Mouse (Mus musculus): ENCODE results near the gene Bub3. TPM values are rescaled to one million over a fixed set of nuclear protein-coding genes. Genes with fewer than 3 reads are reported as not detected.

Bub3 gene
- polyA plus RNA-seq, 1 experiment from 2014 or later, result 92.6 TPM

DNA sequence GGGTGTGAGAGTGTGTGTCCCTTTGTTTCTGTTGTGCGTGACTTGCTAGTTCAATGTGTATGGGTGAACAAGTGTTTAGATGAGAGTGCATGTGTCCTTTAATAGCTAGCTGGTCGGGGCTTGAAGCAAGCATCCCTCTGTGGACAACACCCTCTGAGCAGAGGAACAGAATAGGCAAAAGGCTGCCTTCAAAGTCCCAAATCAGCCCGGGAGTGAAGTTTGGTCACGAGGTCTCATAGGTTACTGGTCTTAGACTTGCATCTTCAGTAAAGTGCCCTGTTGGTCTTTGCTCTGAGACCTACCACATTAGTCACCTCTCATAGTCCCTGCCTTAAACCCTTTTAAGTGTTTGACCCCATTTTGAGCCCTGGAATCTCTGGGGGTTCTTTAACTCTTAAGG is 8.6 kb upstream of the Bub3 start:
- TF ChIP-seq EP300 (IDR thresholded peaks at IDR 0.05) (no peak), CTCF (IDR thresholded peaks at IDR 0.05) (no peak)
- Histone ChIP-seq H3K9me3 (ENCODE audit: low read length) (no peaks in the 10 kb centered on the region), H3K4me2 (replicated peaks; ENCODE audit: low read depth, low read length) (no peak overlapping the region), H3K27ac (ENCODE audit: low read length) (no peak overlapping the region), H3K9ac (replicated peaks; ENCODE audit: low read depth) (no peak overlapping the region), H3K36me3 (ENCODE audit: insufficient read depth, low read length) (no peaks in the 10 kb centered on the region), H3K27me3 (replicated peaks; ENCODE audit: insufficient read depth, low read length) (peaks cover 88% of the 10 kb centered on the region), H3K4me3 (ENCODE audit: low read depth, low read length) (no peak overlapping the region), H3K4me1 (ENCODE audit: insufficient read depth, low read depth, low read length) (peaks cover 7% of the 10 kb centered on the region)
- 0% methylated on average over 4 of the region's 4 CpGs for WGBS
- DNase-seq (ENCODE audit: low spot score) (no peak), ATAC-seq (no peak)

DNA sequence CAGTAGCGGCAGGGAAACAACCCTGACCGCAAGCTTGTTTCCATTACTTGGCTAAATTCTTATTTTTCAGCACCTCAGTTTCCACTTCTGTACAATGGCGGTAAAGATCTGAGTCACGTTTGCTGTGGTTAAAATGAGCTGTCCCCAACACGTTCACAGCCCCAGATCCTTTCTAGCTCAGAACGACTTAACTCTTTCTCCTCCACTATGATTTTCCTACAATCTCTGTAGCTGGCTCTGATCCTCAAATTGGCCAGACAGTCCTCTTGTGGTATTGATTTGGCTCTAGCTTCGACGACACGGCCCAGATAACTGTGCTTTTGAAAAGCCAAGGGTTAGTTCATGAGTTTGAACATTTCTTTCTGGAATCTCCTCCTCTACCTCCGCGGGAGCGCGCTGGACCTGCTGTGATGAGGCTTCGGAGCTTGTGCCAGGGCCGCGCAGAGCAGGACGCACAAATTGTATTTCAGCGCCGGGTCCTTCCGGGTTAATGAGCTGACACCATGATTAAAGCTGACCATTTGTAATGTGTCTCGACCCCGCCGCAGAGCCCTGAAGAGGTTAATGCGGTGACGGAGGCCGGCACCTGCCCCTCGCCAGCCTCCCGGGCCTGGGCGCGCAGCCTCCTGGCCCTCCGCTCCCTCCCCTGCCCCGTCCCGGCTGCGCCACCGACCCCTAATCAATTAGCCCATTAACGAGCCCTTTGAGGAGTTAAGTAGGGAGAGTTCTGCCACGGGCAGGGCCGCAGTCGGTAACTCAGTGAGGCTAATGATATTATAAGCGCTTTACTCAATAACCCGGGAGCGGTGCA is 7.9 kb upstream of the Bub3 start:
- TF ChIP-seq EP300 (IDR thresholded peaks at IDR 0.05), result no peak
- TF ChIP-seq CTCF (IDR thresholded peaks at IDR 0.05), result no peak
- Histone ChIP-seq H3K4me3 (ENCODE audit: low read depth, low read length) (no peak overlapping the region), H3K9ac (replicated peaks; ENCODE audit: low read depth) (no peak overlapping the region), H3K9me3 (ENCODE audit: low read length) (no peaks in the 10 kb centered on the region), H3K4me2 (replicated peaks; ENCODE audit: low read depth, low read length) (no peak overlapping the region), H3K27ac (ENCODE audit: low read length) (no peak overlapping the region), H3K36me3 (ENCODE audit: insufficient read depth, low read length) (no peaks in the 10 kb centered on the region), H3K27me3 (replicated peaks; ENCODE audit: insufficient read depth, low read length) (peaks cover 88% of the 10 kb centered on the region), H3K4me1 (ENCODE audit: insufficient read depth, low read depth, low read length) (peaks cover 7% of the 10 kb centered on the region)
- ATAC-seq (no peak), DNase-seq (ENCODE audit: low spot score) (no peak)
- 2% methylated on average over 42 of the region's 42 CpGs for WGBS

GRCm38 (mm10) chr7:131552781-131553180 is 7.2 kb upstream of the Bub3 start:
- 1% methylated on average over 5 of the region's 5 CpGs for WGBS

GRCm38 (mm10) chr7:131553771-131554175 is 6.2 kb upstream of the Bub3 start:
- Histone ChIP-seq H3K9me3 (ENCODE audit: low read length) (no peaks in the 10 kb centered on the region), H3K9ac (replicated peaks; ENCODE audit: low read depth) (no peak overlapping the region), H3K4me3 (ENCODE audit: low read depth, low read length) (peak overlapping the region; percentile 29), H3K4me2 (replicated peaks; ENCODE audit: low read depth, low read length) (peak overlapping the region; percentile 51), H3K27ac (ENCODE audit: low read length) (no peak overlapping the region), H3K27me3 (replicated peaks; ENCODE audit: insufficient read depth, low read length) (peaks cover 90% of the 10 kb centered on the region), H3K4me1 (ENCODE audit: insufficient read depth, low read depth, low read length) (peaks cover 7% of the 10 kb centered on the region), H3K36me3 (ENCODE audit: insufficient read depth, low read length) (no peaks in the 10 kb centered on the region)
- ATAC-seq (peak; percentile 72), DNase-seq (ENCODE audit: low spot score) (peak; percentile 45)
- WGBS, result 1% methylated on average over 29 of the region's 39 CpGs
- no peak for TF ChIP-seq EP300 (IDR thresholded peaks at IDR 0.05)

More at GRCm38 (mm10) chr7:131552781-131553180, 7.2 kb upstream of the Bub3 start:
- Histone ChIP-seq H3K27me3 (replicated peaks; ENCODE audit: insufficient read depth, low read length) (peaks cover 92% of the 10 kb centered on the region), H3K4me3 (ENCODE audit: low read depth, low read length) (no peak overlapping the region), H3K4me2 (replicated peaks; ENCODE audit: low read depth, low read length) (no peak overlapping the region), H3K36me3 (ENCODE audit: insufficient read depth, low read length) (no peaks in the 10 kb centered on the region), H3K27ac (ENCODE audit: low read length) (no peak overlapping the region), H3K9ac (replicated peaks; ENCODE audit: low read depth) (no peak overlapping the region), H3K4me1 (ENCODE audit: insufficient read depth, low read depth, low read length) (peaks cover 7% of the 10 kb centered on the region), H3K9me3 (ENCODE audit: low read length) (no peaks in the 10 kb centered on the region)
- TF ChIP-seq EP300 (IDR thresholded peaks at IDR 0.05) (no peak), CTCF (IDR thresholded peaks at IDR 0.05) (no peak)
- ATAC-seq, result no peak
- DNase-seq (ENCODE audit: low spot score), result no peak

- H3K9me3 ChIP-seq (ENCODE audit: low read length), result no peaks in the 10 kb centered on the region
- DNase-seq (ENCODE audit: low spot score) (no peak), ATAC-seq (peak; percentile 19)
- H3K4me1 ChIP-seq (ENCODE audit: insufficient read depth, low read depth, low read length), result peaks cover 7% of the 10 kb centered on the region
- H3K4me2 ChIP-seq (replicated peaks; ENCODE audit: low read depth, low read length), result peak overlapping the region; percentile 51
- H3K27ac ChIP-seq (ENCODE audit: low read length), result no peak overlapping the region
- TF ChIP-seq CTCF (IDR thresholded peaks at IDR 0.05), result no peak
- TF ChIP-seq EP300 (IDR thresholded peaks at IDR 0.05), result no peak
- peak overlapping the region; percentile 29 for H3K4me3 ChIP-seq (ENCODE audit: low read depth, low read length)
- peaks cover 84% of the 10 kb centered on the region for H3K27me3 ChIP-seq (replicated peaks; ENCODE audit: insufficient read depth, low read length)
- H3K36me3 ChIP-seq (ENCODE audit: insufficient read depth, low read length), result no peaks in the 10 kb centered on the region
- 2% methylated on average over 36 of the region's 45 CpGs for WGBS
- no peak overlapping the region for H3K9ac ChIP-seq (replicated peaks; ENCODE audit: low read depth)
These were observed 5.5 kb upstream of the Bub3 start for GRCm38 (mm10) chr7:131554341-131555180.

Data from lung, postnatal 0 days (tissue).